Mouse (Mus musculus) lung, adult 2 months (tissue): ENCODE results near the gene Casc3.

Experiments
- CTCF ChIP-seq: fragments of 200-500 bp; IDR thresholded peaks from 2 replicates; pipeline ENCODE4 v1.5.1; 2011; ENCODE audit warnings: mild to moderate bottlenecking, low read length, control low read depth; ENCODE audit not compliant: insufficient read depth
- POLR2A ChIP-seq: fragments of 200-500 bp; IDR thresholded peaks from 2 replicates; pipeline ENCODE4 v1.6.1; 2011; ENCODE audit warnings: low read depth, mild to moderate bottlenecking, control low read depth, low read length, borderline replicate concordance; ENCODE audit errors: extremely low read depth

GRCm38 (mm10) chr11:98836128-98836527 lies 31.4 kb downstream of the Casc3 start:
- no peak for TF ChIP-seq CTCF
- no peak for TF ChIP-seq POLR2A
